Mouse (Mus musculus) stomach, embryonic 16.5 days (tissue): ENCODE results near the gene Gpc6. TPM values are rescaled to one million over a fixed set of nuclear protein-coding genes. Genes with fewer than 3 reads are reported as not detected.

Experiments
- ATAC-seq: fragments of 200-750 bp; cut with Nextera tagmentation; 2 replicates; pipeline ENCODE4 v1.8.0; 2017; ENCODE audit warnings: moderate number of reproducible peaks, moderate TSS enrichment; ENCODE audit not compliant: insufficient read depth, low FRiP score
- H3K27ac ChIP-seq: fragments of 300-500 bp; sonication (generic); 2 replicates; pipeline ENCODE4 v1.5.1; 2014; ENCODE audit warnings: low read length
- H3K27me3 ChIP-seq: fragments of 300-500 bp; sonication (generic); 2 replicates; pipeline ENCODE4 v1.6.1; 2014; ENCODE audit warnings: low read length, control low read depth, mixed read lengths; ENCODE audit not compliant: control insufficient read depth, insufficient read depth
- H3K36me3 ChIP-seq: fragments of 300-500 bp; sonication (generic); 2 replicates; pipeline ENCODE4 v1.6.1; 2014; ENCODE audit warnings: low read length; ENCODE audit not compliant: control insufficient read depth, insufficient read depth
- H3K4me1 ChIP-seq: fragments of 300-500 bp; sonication (generic); 2 replicates; pipeline ENCODE4 v1.6.1; 2014; ENCODE audit warnings: low read length, control low read depth, mixed read lengths; ENCODE audit not compliant: control insufficient read depth, insufficient read depth
- H3K4me2 ChIP-seq: fragments of 300-500 bp; sonication (generic); 2 replicates; pipeline ENCODE4 v1.6.1; 2014; ENCODE audit warnings: low read depth, low read length, mixed read lengths
- H3K4me3 ChIP-seq: fragments of 300-500 bp; sonication (generic); replicated peaks from 2 replicates; pipeline ENCODE4 v1.5.1; 2014; ENCODE audit warnings: mild to moderate bottlenecking, low read length
- H3K9ac ChIP-seq: fragments of 300-500 bp; sonication (generic); 2 replicates; pipeline ENCODE4 v1.6.1; 2014; ENCODE audit warnings: low read length
- H3K9me3 ChIP-seq: fragments of 300-500 bp; sonication (generic); replicated peaks from 2 replicates; pipeline ENCODE4 v1.6.1; 2016; ENCODE audit warnings: low read length, control low read depth; ENCODE audit not compliant: control insufficient read depth
- WGBS: fragments of 180-500 bp; shearing (Covaris S2); extraction: QIAGEN DNeasy Blood & Tissue Kit; methylation state at CpG from one replicate; pipeline ENCODE4 v1.1.7; 2014; 5-methylcytosine and 5-hydroxymethylcytosine counted together
- polyA plus RNA-seq: library from polyadenylated mRNA; unstranded; fragments of >200 nt; fragmentation: Nextera tagmentation; extraction: Ambion mirVana; gene quantifications from 2 replicates; pipeline ENCODE4 v1.2.1, GENCODE M21; 2015

The Gpc6 gene
- polyA plus RNA-seq, 1 experiment from 2014 or later = 46.7 TPM

GRCm38 (mm10) chr14:117574216-117574615, 649.1 kb downstream of the Gpc6 start:
- Histone ChIP-seq H3K4me1 (peaks cover 3% of the 10 kb centered on the region; the same call in 1 of the 2 replicates), H3K9me3 (no peaks in the 10 kb centered on the region), H3K27me3 (no peaks in the 10 kb centered on the region), H3K27ac (no peak overlapping the region), H3K4me3 (no peak overlapping the region), H3K9ac (no peak overlapping the region), H3K4me2 (no peak overlapping the region), H3K36me3 (no peaks in the 10 kb centered on the region)
- ATAC-seq = no peak
- WGBS = 87% methylated on average over 6 of the region's 6 CpGs

GRCm38 (mm10) chr14:117581740-117582139, 656.6 kb downstream of the Gpc6 start:
- no peak overlapping the region for H3K9ac ChIP-seq
- H3K4me2 ChIP-seq = no peak overlapping the region
- 83% methylated on average over 6 of the region's 6 CpGs for WGBS
- H3K27me3 ChIP-seq = no peaks in the 10 kb centered on the region
- ATAC-seq = no peak
- no peaks in the 10 kb centered on the region for H3K9me3 ChIP-seq
- H3K36me3 ChIP-seq = no peaks in the 10 kb centered on the region
- no peaks in the 10 kb centered on the region for H3K4me1 ChIP-seq
- no peak overlapping the region for H3K27ac ChIP-seq
- H3K4me3 ChIP-seq = no peak overlapping the region

DNA sequence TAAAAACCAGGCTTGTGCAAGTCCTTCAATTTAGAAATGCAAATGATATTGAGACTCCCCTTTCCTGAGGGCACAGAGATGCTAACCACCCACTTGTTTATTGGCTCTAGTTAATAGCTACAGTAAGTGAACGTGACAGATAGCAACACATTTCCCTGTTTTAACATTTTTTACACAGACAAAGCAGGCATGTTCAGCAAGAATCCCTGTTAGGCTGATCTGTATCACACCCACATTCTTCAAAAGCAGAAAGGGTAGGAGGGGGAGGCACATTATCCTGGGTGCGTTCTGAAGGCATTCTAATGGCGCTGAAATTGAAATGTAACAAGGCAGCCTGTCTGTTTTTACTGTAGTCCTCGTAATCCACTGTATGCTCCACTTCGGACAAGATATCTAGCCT, 674.6 kb downstream of the Gpc6 start:
- Histone ChIP-seq H3K9me3 (no peaks in the 10 kb centered on the region), H3K4me1 (no peaks in the 10 kb centered on the region), H3K36me3 (no peaks in the 10 kb centered on the region), H3K4me2 (no peak overlapping the region), H3K27ac (no peak overlapping the region), H3K27me3 (no peaks in the 10 kb centered on the region), H3K4me3 (no peak overlapping the region), H3K9ac (no peak overlapping the region)
- no peak for ATAC-seq
- 60% methylated on average over 5 of the region's 5 CpGs for WGBS

GRCm38 (mm10) chr14:117603837-117604236, 678.7 kb downstream of the Gpc6 start:
- Histone ChIP-seq H3K36me3 (no peaks in the 10 kb centered on the region), H3K9ac (no peak overlapping the region), H3K4me2 (no peak overlapping the region), H3K27me3 (no peaks in the 10 kb centered on the region), H3K4me1 (no peaks in the 10 kb centered on the region), H3K4me3 (no peak overlapping the region), H3K9me3 (no peaks in the 10 kb centered on the region), H3K27ac (no peak overlapping the region)
- 59% methylated on average over 1 of the region's 1 CpGs for WGBS
- ATAC-seq = no peak

DNA sequence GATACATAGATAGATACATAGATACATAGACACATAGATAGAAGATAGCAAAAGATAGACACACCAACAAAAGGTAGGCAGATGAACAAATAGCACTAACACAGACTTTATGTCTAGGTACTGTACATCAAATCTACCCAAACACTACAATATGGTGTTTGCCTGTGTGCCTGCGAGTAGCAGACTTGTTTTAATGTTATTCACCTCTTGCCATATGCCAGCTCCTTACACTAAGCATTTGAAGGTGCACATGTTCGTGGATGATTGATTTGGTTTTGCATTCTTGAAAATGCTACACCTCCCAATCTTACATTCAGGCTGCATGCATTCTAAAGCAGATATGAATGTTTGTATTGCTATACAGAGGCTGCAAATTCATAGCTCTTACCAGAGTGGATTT, 680.6 kb downstream of the Gpc6 start:
- H3K27ac ChIP-seq = no peak overlapping the region
- no peaks in the 10 kb centered on the region for H3K36me3 ChIP-seq
- no peaks in the 10 kb centered on the region for H3K4me1 ChIP-seq
- 53% methylated on average over 2 of the region's 2 CpGs for WGBS
- ATAC-seq = no peak
- H3K4me3 ChIP-seq = no peak overlapping the region
- H3K9ac ChIP-seq = no peak overlapping the region
- H3K4me2 ChIP-seq = no peak overlapping the region
- H3K27me3 ChIP-seq = no peaks in the 10 kb centered on the region
- H3K9me3 ChIP-seq = no peaks in the 10 kb centered on the region

DNA sequence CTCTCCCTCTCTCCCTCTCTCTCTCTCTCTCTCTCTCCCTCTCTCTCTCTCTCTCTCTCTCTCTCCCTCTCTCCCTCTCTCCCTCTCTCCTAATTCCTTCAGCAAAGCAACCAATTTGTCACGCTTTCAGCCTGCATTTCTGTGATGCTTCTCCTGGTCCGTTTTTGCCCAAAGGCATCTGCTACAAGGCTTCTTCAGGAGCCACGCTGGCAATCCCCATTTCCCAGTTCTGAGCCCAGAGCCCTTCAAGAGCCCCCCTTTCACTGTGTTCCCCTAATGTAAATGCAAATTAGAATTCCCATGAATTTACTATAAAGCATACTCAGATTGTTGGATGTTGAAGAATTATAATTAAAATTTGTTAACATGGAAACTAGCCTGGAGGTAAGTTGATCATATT, 686.0 kb downstream of the Gpc6 start:
- Histone ChIP-seq H3K9me3 (no peaks in the 10 kb centered on the region), H3K9ac (no peak overlapping the region), H3K4me3 (no peak overlapping the region), H3K36me3 (no peaks in the 10 kb centered on the region), H3K4me2 (no peak overlapping the region), H3K27ac (no peak overlapping the region), H3K27me3 (no peaks in the 10 kb centered on the region), H3K4me1 (no peaks in the 10 kb centered on the region)
- no peak for ATAC-seq
- 72% methylated on average over 3 of the region's 3 CpGs for WGBS

GRCm38 (mm10) chr14:117625100-117625710, 700.1 kb downstream of the Gpc6 start:
- ATAC-seq = no peak
- 56% methylated on average over 9 of the region's 9 CpGs for WGBS
- H3K27me3 ChIP-seq = no peaks in the 10 kb centered on the region
- no peak overlapping the region for H3K4me3 ChIP-seq
- H3K9ac ChIP-seq = no peak overlapping the region
- H3K4me2 ChIP-seq = no peak overlapping the region
- H3K9me3 ChIP-seq = no peaks in the 10 kb centered on the region
- H3K36me3 ChIP-seq = no peaks in the 10 kb centered on the region
- H3K27ac ChIP-seq = no peak overlapping the region
- no peaks in the 10 kb centered on the region for H3K4me1 ChIP-seq

GRCm38 (mm10) chr14:117634238-117634940, 709.3 kb downstream of the Gpc6 start:
- H3K27me3 ChIP-seq = no peaks in the 10 kb centered on the region
- H3K9me3 ChIP-seq = no peaks in the 10 kb centered on the region
- no peak overlapping the region for H3K4me3 ChIP-seq
- no peak for ATAC-seq
- H3K9ac ChIP-seq = no peak overlapping the region
- no peak overlapping the region for H3K4me2 ChIP-seq
- H3K36me3 ChIP-seq = no peaks in the 10 kb centered on the region
- 77% methylated on average over 14 of the region's 14 CpGs for WGBS
- no peaks in the 10 kb centered on the region for H3K4me1 ChIP-seq
- no peak overlapping the region for H3K27ac ChIP-seq

GRCm38 (mm10) chr14:117641853-117642252, 716.7 kb downstream of the Gpc6 start:
- no peak for ATAC-seq
- WGBS = 81% methylated on average over 2 of the region's 2 CpGs

More at GRCm38 (mm10) chr14:117641853-117642252, 716.7 kb downstream of the Gpc6 start:
- H3K27ac ChIP-seq = no peak overlapping the region
- no peaks in the 10 kb centered on the region for H3K36me3 ChIP-seq
- no peak overlapping the region for H3K9ac ChIP-seq
- H3K4me1 ChIP-seq = no peaks in the 10 kb centered on the region
- H3K4me3 ChIP-seq = no peak overlapping the region
- H3K4me2 ChIP-seq = no peak overlapping the region
- H3K9me3 ChIP-seq = no peaks in the 10 kb centered on the region
- no peaks in the 10 kb centered on the region for H3K27me3 ChIP-seq
